9 mouse cellular contexts compared by ENCODE assay signal in genomic region chr5:66263398-66263797, GRCm38 (mm10). TPM values are rescaled to one million over a fixed set of nuclear protein-coding genes. Genes with fewer than 3 reads are reported as not detected.
DNase-seq lines count a peak whose midpoint lies in the region; ATAC-seq lines count a peak whose summit lies in the region.
"Had no signal": no experiment of that assay in that cellular context is flagged by ENCODE, and none has a peak within 500 bp of the region (broad histone marks: within the 10 kb centered on the region; RNA-seq: fewer than 3 reads in every experiment).

No protein-coding gene starts in this region.

- no peak overlapping the region for H3K9ac ChIP-seq in forebrain, embryonic 12.5 days
- no peak overlapping the region for H3K9ac ChIP-seq in embryonic facial prominence, embryonic 11.5 days (replicated peaks; ENCODE audit: low read length)
- H3K9ac ChIP-seq: heart, embryonic 13.5 days had no signal

- intact Hi-C loops in left cerebral cortex, postnatal 14 days (cut with DNase I), result loop anchor here (5.0 kb wide), 3 partner anchors 54 to 354 kb away; partner anchors contain the start of gene Apbb2

- no peaks in the 10 kb centered on the region for H3K9me3 ChIP-seq in forebrain, embryonic 10.5 days
- no peaks in the 10 kb centered on the region for H3K9me3 ChIP-seq in forebrain, embryonic 12.5 days
- no peaks in the 10 kb centered on the region for H3K9me3 ChIP-seq in embryonic facial prominence, embryonic 11.5 days (replicated peaks; ENCODE audit: control insufficient read depth, low read length)
- H3K9me3 ChIP-seq: heart, embryonic 13.5 days had no signal

- peak; percentile 26 for DNase-seq in forebrain, embryonic 10.5 days (ENCODE audit: extremely low spot score, low spot score)
- DNase-seq in left cerebral cortex, postnatal 14 days (ENCODE audit: low spot score in 2 of 2), result peak; percentile 22 to 31
- no peak for DNase-seq in left cerebral cortex, adult 11 months (ENCODE audit: low spot score)
- peak; percentile 42 for DNase-seq in MN1 (ENCODE audit: low spot score)
- DNase-seq in embryonic facial prominence, embryonic 11.5 days (ENCODE audit: low spot score), result peak; percentile 74

- H3K36me3 ChIP-seq in forebrain, embryonic 10.5 days (replicated peaks), result no peaks in the 10 kb centered on the region
- no peaks in the 10 kb centered on the region for H3K36me3 ChIP-seq in forebrain, embryonic 12.5 days (replicated peaks)
- no peaks in the 10 kb centered on the region for H3K36me3 ChIP-seq in embryonic facial prominence, embryonic 11.5 days (replicated peaks; ENCODE audit: control insufficient read depth, insufficient read depth, low read depth, low read length)
- H3K36me3 ChIP-seq: heart, embryonic 13.5 days had no signal

- peaks cover 14% of the 10 kb centered on the region for H3K4me1 ChIP-seq in forebrain, embryonic 10.5 days
- H3K4me1 ChIP-seq in forebrain, embryonic 12.5 days, result peaks cover 3% of the 10 kb centered on the region
- H3K4me1 ChIP-seq in embryonic facial prominence, embryonic 11.5 days (ENCODE audit: control insufficient read depth, insufficient read depth, low read length), result no peaks in the 10 kb centered on the region

- no peak overlapping the region for H3K4me2 ChIP-seq in forebrain, embryonic 12.5 days
- H3K4me2 ChIP-seq in embryonic facial prominence, embryonic 11.5 days (ENCODE audit: low read depth, low read length), result no peak overlapping the region
- H3K4me2 ChIP-seq: heart, embryonic 13.5 days had no signal

- H3K27ac ChIP-seq in forebrain, embryonic 10.5 days, result no peak overlapping the region
- H3K27ac ChIP-seq in forebrain, embryonic 12.5 days, result no peak overlapping the region
- no peak overlapping the region for H3K27ac ChIP-seq in embryonic facial prominence, embryonic 11.5 days (replicated peaks; ENCODE audit: low read depth, low read length)
- H3K27ac ChIP-seq: heart, embryonic 13.5 days had no signal

- H3K4me3 ChIP-seq in forebrain, embryonic 10.5 days, result no peak overlapping the region
- no peak overlapping the region for H3K4me3 ChIP-seq in forebrain, embryonic 12.5 days (replicated peaks)
- H3K4me3 ChIP-seq in embryonic facial prominence, embryonic 11.5 days (ENCODE audit: low read depth, low read length), result no peak overlapping the region
- H3K4me3 ChIP-seq: heart, embryonic 13.5 days had no signal

- WGBS in forebrain, embryonic 10.5 days, result 30% methylated on average over 4 of the region's 4 CpGs
- WGBS in forebrain, embryonic 12.5 days, result 24% methylated on average over 4 of the region's 4 CpGs
- WGBS in embryonic facial prominence, embryonic 11.5 days, result 29% methylated on average over 4 of the region's 4 CpGs

- peaks cover 25% of the 10 kb centered on the region for H3K27me3 ChIP-seq in forebrain, embryonic 10.5 days (ENCODE audit: poor library complexity, severe bottlenecking)
- H3K27me3 ChIP-seq in forebrain, embryonic 12.5 days, result no peaks in the 10 kb centered on the region
- no peaks in the 10 kb centered on the region for H3K27me3 ChIP-seq in embryonic facial prominence, embryonic 11.5 days (ENCODE audit: control insufficient read depth, insufficient read depth, low read length)

- no peak for ATAC-seq in forebrain, embryonic 12.5 days (ENCODE audit: low FRiP score)
- ATAC-seq in embryonic facial prominence, embryonic 11.5 days (replicated peaks; ENCODE audit: insufficient number of reproducible peaks, low FRiP score, low TSS enrichment, low read depth), result no peak
- 0 out of 2 replicates have a peak, but pooled peaks have one; percentile 37 for ATAC-seq in megakaryocyte progenitor cell, adult 5-6 weeks (replicated peaks; ENCODE audit: poor library complexity)
- ATAC-seq in megakaryocyte, adult 5-6 weeks (ENCODE audit: poor library complexity, severe bottlenecking), result no peak

RNA-seq across cellular contexts. Expression of gene Nsun7, which starts 3.7 kb away (rescaled TPM):
- polyA plus RNA-seq in forebrain, embryonic 10.5 days (2016; fragmentation: Nextera tagmentation; extraction: Ambion mirVana), result 0.34 and 0.64 TPM in 2 replicates
- polyA plus RNA-seq in forebrain, embryonic 12.5 days (2016; fragmentation: Nextera tagmentation; extraction: Ambion mirVana), result 1.2 and 1.9 TPM in 2 replicates
- total RNA-seq in left cerebral cortex, postnatal 14 days (2021), result 1 to 10 TPM; 4.9 to 5.1 TPM
- 0.46 and 0.52 TPM in 2 replicates for polyA plus RNA-seq in embryonic facial prominence, embryonic 11.5 days (2014; fragmentation: Nextera tagmentation; extraction: Ambion mirVana)
- not detected in 2 replicates for total RNA-seq in megakaryocyte progenitor cell, adult 5-6 weeks (2015)
- total RNA-seq in megakaryocyte progenitor cell, adult 5-6 weeks (2017), result 0.17 TPM in 1 of 2 replicates, not detected in the other
- not detected in 2 replicates for total RNA-seq in megakaryocyte, adult 5-6 weeks (2015)
- total RNA-seq in megakaryocyte, adult 5-6 weeks (2017), result not detected in 2 replicates

Comparison
In these comparisons a context has a peak if more than half of its experiments do, and no peak if none do; other contexts are left out.
1. RNA of gene Nsun7, which starts 3.7 kb away (total RNA-seq): 4.9 to 5.1 TPM in left cerebral cortex, postnatal 14 days; 0.17 TPM in megakaryocyte progenitor cell, adult 5-6 weeks and not detected in megakaryocyte, adult 5-6 weeks; every median in the first group is over 4 times any median in the second.